Mouse (Mus musculus): ENCODE results near the gene Fam72a.

The Fam72a gene

GRCm38 (mm10) chr1:131578943-131579680 is 51.4 kb downstream of the Fam72a start:
- DNase-seq (ENCODE audit: extremely low spot score, low read depth, low spot score): no peak

- DNase-seq (ENCODE audit: extremely low spot score, low read depth, low spot score): no peak
Observed at GRCm38 (mm10) chr1:131580389-131580788, 52.7 kb downstream of the Fam72a start.

GRCm38 (mm10) chr1:131583598-131583997 is 55.9 kb downstream of the Fam72a start:
- DNase-seq (ENCODE audit: extremely low spot score, low read depth, low spot score): no peak

- DNase-seq (ENCODE audit: extremely low spot score, low read depth, low spot score): no peak
Observed at GRCm38 (mm10) chr1:131586836-131587235, 59.1 kb downstream of the Fam72a start.
